Mouse (Mus musculus) bone marrow macrophage, adult 2 months (primary cell): ENCODE results near the gene Glcci1.

Source experiments
- CTCF ChIP-seq: IDR thresholded peaks from 2 replicates; pipeline ENCODE4 v1.5.1; 2012; ENCODE audit warnings: low read depth, mild to moderate bottlenecking, low read length, moderate library complexity
- POLR2A ChIP-seq: IDR thresholded peaks from 2 replicates; pipeline ENCODE4 v1.6.1; 2012; ENCODE audit warnings: mild to moderate bottlenecking, low read depth, low read length, borderline replicate concordance

GRCm38 (mm10) chr6:8631362-8631761 lies 122.0 kb downstream of the Glcci1 start:
- TF ChIP-seq POLR2A, result no peak
- no peak for TF ChIP-seq CTCF
